Mouse (Mus musculus): ENCODE data around the gene Meox1. TPM values are rescaled to one million over a fixed set of nuclear protein-coding genes. Genes with fewer than 3 reads are reported as not detected.

Gene Meox1
- total RNA-seq (2021) = under 1 TPM; 0.53 to 0.78 TPM

DNA sequence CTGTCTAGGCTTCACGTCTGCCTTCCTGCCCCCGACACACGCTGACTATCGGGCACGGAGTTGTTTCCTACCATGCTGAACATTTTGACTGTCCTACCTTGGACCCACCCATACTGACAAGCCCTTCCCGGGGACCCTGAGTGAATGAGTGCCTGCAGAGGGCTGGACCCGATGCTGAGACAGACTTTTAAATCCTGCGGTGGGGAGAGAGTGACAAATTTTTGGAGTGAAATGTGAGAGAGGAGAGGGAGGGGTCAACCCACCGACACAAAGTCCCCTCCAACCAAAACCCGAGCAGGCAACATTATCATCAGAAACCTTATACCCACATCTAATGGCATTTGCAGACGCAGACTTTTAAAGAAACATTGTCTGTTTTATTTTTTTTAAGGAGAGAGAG is at the start of gene Meox1:
Gene Meox1 (minus strand): TSS at position 171 of the 400 bp plus-strand sequence.
- DNase-seq (ENCODE audit: low spot score in 2 of 2) = no peak
- intact Hi-C loops (cut with DNase I) = no loop called here

DNA sequence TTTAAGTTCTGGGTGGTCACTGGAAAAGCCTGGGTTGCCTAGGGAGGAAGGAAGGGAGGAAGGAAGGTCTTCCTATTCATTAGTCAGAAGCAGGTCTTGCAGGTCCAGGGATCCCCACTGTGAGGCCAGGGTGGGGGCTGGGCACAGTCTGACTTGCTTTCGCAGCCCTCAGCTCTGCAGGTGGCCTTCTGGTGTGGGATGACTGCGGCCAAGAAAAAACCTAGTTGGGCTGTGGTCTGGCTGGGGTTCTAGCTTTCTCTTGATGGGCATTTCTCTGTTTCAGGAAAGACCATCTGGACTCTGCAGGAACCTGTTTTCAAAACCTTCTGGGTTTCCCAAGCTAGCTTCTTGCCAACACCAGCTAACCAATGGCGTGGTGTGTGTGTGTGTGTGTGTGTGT is 48.9 kb upstream of the Meox1 start:
- intact Hi-C loops (cut with DNase I) = no loop called here
- DNase-seq (ENCODE audit: low spot score in 2 of 2) = no peak

DNA sequence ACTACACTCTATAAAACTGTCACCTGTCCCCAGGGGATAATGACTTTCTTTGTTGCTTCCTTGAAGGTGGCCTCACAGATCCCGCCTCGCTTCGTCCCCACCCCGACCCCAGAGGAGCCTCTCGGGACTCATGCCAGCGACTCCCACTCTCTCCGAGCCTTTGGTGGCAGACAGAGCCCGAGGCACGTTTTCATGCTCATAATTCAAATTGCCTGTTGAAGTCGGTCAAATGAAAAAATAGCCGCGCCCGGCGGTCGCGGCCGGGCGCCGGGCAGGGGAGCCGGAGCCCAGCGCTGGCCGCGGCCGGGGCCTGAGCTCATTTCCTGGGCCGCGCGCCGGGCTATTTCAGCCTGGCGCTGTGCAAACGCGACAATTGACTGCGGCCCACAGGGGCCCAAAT is 42.9 kb upstream of the Meox1 start:
- intact Hi-C loops (cut with DNase I) = no loop called here
- no peak for DNase-seq (ENCODE audit: low spot score in 2 of 2)

DNA sequence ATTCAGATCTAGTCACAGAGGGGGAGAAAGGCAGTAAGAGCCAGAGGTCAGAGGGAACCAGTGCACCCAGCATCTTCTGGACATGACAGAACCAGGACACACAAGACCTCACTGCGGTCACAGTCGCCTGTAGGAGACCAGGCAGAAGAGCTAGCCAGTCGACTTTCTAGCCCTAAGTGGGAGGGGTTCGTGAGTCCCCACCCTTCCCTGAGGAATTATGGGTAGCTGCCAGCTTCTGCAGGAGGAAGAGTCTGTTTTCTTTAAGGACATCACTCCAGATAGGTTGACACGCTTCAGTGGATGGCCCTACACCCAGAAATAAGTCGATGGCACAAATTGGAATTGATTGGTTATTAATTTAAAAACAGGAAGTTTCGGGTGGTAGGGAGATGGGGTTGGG is 42.2 kb upstream of the Meox1 start:
- DNase-seq (ENCODE audit: low spot score in 2 of 2) = no peak
- intact Hi-C loops (cut with DNase I) = no loop called here

DNA sequence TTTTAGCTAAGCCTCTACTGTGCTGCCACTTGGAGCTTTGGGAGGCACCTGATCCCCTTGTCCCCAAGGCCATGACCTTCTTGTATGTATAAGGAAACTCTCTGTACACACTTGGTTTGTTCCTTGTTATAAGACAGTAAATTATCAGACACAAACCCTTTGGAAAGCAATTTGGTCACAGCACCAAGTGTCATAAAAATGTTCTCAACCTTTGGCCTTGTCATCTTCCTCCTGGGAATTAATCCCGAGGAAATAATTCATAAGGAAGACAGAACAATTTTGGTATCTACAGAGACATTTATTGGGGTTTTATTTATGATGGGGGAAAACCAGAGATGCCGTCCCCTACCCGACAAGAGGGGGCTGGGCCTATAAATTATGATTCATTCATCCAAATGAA is 41.6 kb upstream of the Meox1 start:
- intact Hi-C loops (cut with DNase I) = no loop called here
- DNase-seq (ENCODE audit: low spot score in 2 of 2) = no peak

DNA sequence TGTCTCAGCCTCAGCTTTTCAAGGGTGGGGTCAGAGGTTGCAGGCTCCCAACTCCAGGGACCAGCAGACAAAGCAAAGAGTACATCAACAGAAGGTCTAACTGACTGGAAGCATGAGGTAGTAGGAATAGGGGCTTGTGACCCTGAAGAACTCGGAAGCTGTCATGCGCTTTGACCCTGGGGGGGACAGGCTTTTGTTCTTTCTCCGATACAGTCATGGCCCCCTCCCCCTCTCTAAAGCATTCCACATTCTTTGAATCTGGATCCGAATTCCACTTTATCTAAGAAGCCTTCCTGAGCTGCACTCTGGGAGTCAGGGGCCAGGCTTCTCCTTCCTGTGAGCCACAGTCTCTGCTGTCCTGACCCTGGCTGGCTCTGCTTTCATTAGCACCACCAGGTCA is 37.8 kb upstream of the Meox1 start:
- DNase-seq (ENCODE audit: low spot score in 2 of 2) = no peak
- intact Hi-C loops (cut with DNase I) = no loop called here

DNA sequence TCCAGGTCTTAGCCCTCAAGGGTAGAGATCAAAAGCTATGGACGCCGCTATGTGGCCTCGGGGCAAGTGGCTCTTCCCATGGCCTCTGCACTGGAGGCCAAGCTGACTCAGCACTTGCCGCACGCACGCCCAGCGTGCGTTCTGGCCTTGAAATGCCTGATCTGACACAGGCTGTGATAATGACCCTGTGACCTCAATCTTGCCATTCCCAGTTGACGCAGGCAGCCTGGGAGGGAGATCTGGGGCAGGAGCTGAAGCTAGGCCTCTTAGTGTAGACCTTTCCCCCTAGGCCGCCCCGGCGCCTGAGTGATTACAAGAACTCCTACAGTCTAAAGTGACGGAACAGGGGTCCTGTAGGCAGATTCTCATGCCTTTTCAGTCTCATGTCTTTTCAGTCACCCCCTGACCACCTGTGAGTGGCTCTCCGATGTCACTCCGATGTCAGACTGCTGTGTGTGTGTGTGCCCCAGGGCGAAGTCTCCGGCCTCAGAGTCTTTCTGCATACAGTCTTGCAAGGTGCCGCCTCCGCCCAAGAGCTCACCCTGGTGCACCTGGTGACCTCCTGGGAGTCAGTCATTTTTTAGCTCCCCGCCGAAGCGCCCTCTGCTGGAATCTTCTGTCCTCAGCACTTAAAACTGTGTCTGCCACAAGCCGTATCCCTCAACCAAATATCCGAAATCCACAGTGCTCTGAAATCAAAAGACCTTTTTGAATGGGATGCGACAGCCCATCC is 34.0 kb upstream of the Meox1 start:
- no peak for DNase-seq (ENCODE audit: low spot score in 2 of 2)
- intact Hi-C loops (cut with DNase I) = no loop called here

DNA sequence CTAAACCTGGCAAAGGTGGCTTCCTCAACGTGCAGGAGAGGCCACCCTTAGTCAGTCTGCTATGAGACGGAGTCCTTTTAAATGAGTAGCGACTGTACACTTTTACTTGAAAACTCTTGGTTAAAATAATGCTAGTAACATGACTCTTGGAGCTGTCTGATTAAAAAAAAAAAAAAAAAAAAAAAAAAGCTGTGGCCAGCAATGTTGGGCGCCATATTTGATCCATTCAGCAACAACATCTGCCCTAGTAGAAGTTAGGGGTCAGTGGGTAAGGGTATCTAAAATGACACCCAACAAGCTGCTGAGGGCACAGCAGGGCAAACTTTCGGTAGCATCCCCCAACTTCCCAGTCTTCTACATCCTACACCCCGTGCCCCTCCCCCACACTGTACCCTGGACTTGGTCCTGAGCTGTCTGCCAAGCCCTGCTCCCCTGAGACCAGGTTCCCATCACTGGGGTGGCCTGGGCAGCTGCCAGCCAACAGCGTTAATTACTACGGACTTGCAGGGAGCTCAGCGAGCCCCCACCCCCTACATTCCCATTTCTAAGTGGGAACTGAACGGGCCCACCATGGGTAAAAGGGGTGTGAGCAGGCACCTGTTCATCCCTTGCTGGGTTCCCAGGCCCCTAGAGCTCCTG is 32.9 kb upstream of the Meox1 start:
- intact Hi-C loops (cut with DNase I) = no loop called here
- no peak for DNase-seq (ENCODE audit: low spot score in 2 of 2)

DNA sequence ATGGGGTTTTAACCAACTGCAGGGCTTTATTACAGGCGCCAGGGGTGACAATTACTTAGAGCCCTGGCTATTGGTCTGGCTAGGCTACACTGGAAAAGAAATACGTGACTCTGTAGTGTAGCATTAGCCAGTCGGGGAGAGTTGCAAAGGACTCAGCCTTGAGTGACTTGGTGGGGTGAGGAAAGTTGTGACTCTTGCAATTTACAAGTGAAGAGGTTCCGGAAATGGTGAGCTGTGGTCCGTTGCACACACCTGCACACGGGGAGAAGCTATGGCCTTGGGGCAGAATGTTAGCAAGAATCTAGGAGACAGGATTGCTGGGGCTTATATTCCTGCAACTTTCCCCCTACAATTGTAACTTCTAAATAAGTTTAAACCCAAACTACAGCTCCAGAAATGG is 31.5 kb upstream of the Meox1 start:
- intact Hi-C loops (cut with DNase I) = no loop called here

DNA sequence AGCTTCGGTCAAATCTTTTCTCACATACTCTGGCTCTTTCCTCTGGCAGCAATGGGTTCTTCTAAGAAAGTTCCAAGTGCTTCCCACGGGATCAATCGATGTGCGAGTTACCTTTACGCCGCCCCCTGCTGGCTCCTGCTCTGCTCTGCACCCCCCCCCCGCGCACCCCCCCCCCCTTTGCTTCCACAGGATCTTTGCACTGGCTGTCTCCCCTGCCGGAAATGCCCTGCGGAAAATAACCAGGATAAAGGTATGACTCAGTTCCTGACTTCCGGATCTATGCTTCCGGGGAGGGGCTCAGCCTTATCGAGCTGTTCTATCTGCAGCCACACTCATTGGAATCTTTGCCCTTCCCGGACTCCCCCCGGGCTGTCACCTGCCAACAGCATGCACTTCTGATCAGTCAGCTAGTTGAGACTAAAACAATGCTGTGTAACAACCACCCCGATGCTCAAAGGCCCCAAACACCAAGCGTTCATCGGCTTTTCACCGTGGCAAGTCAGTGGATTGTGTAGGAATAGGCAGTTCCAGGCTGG is 30.3 kb upstream of the Meox1 start:
- DNase-seq (ENCODE audit: low spot score in 2 of 2) = no peak
- intact Hi-C loops (cut with DNase I) = loop anchor here (5.0 kb wide), 1 partner anchor 118 kb away; the partner anchor contains the start of gene Cd300lg

More for the DNA sequence above, 31.5 kb upstream of the Meox1 start:
- DNase-seq (ENCODE audit: low spot score in 2 of 2) = no peak

DNA sequence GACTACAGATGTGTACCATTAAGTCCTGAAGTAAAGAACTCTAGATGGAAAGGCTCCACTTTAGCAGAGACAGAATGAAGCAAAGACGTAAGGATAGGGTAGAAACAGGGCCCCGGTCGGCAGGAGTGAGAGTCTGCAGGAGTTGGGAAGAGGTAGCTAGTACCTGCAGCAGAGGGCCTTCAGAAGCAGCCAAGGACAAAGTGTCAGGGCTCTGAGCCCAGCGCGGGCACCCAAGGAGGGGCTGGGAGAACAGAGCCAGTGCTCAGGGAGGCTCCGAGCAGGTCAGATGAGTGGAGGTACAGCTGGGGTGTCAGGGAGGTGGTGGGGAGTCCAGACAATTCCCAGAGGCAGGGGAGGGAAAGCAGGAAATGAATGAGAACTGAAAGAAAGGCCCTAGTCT is 29.8 kb upstream of the Meox1 start:
- no peak for DNase-seq (ENCODE audit: low spot score in 2 of 2)
- intact Hi-C loops (cut with DNase I) = loop anchor here (5.0 kb wide), 1 partner anchor 118 kb away; the partner anchor contains the start of gene Cd300lg

DNA sequence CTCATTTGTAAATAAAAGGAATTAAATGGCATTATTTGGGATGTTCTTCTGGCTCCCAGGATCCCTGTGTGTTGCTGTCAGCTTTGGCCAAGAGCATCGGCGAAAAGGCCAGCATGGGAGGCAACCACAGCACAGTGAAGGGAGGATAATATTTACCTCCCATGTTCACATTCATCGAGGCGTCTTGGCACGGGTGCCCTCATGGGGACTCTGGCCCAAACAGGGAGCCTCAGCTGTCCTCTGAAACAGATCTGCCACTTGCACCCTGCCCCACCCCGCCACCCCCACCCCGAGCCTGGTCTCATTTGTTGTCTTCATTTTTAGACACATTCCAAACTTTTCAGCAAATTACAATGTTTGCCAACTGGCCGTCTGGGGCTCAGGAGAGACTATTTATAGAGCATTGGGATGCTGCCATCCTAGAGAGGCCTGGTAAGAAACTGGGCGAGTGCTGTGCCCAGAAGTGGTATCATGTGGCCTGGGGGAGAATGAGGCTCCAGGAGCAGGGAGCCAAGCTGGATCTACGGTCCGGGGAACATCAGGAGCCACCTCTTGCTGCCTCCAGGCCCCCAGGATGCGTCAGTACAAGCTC is 27.3 kb upstream of the Meox1 start:
- peak in 1 of 2 experiments; percentile 33 for DNase-seq (ENCODE audit: low spot score in 2 of 2)
- intact Hi-C loops (cut with DNase I) = loop anchor here (5.0 kb wide), 1 partner anchor 121 kb away; the partner anchor contains the start of gene Cd300lg

DNA sequence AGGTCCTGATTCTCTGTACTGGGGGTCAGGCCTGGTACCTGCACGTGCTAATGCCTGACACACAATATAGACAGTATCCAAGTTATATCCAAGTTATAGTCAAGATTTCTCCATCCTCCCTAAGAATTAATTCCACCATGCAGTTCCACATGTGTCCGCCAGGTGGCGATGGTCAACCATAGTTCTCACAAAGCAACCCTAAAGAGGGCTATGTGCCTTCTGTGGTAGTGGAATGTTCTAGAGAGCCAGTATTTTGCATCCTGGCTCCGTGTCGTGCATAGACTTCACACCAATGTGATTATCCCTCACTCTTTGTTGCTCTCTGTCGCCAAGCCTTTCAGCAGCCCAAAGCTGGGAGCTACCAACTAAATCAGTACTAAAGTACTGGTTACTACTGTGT is 25.5 kb upstream of the Meox1 start:
- intact Hi-C loops (cut with DNase I) = loop anchor here (1.0 to 5.0 kb wide), 3 partner anchors 50 to 213 kb away; partner anchors contain the start of gene Cd300lg
- peak; percentile 81 to 88 for DNase-seq (ENCODE audit: low spot score in 2 of 2)

DNA sequence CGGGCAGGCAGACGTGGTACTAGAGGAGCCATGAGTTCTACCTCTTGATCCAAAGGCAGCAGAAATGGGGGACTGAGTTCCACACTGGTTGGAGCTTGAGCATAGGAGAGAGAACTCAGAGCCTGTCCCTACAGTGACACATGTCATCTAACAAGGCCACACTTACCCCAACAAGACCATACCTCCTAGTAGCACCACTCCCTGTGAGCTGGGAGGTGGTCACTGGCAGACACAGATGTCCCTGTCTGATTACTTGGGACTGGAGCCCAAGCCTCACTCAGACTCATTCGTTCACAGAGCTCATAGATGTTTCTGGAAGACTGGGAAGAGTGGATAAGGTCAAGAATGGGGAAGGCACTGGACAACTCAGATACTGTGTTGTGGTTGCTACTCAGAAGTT is 24.4 kb upstream of the Meox1 start:
- DNase-seq (ENCODE audit: low spot score in 2 of 2) = no peak
- intact Hi-C loops (cut with DNase I) = loop anchor here (1.0 to 5.0 kb wide), 2 partner anchors 51 to 214 kb away; no protein-coding TSS in a partner anchor

DNA sequence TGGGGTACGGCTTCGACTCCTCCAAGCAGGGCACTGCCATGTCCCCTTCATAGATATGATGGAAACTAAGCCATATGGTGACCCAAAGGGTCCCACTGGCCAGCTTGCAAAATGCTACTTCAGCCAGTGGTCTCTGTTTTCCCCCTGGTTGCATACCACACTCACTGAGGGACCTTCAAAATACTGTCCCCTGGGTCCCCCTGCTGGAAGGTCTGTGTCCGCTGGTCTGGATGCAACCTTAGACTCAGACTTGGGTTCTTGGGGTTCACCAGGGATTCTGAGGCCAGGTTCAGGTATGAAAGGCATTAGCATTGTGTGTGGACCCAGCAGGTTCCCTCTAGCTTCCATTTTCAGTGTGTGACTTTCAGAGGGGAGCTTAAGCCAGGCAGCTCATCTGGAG is 22.6 kb upstream of the Meox1 start:
- no peak for DNase-seq (ENCODE audit: low spot score in 2 of 2)
- intact Hi-C loops (cut with DNase I) = loop anchor here (5.0 kb wide), 1 partner anchor 216 kb away; no protein-coding TSS in a partner anchor

DNA sequence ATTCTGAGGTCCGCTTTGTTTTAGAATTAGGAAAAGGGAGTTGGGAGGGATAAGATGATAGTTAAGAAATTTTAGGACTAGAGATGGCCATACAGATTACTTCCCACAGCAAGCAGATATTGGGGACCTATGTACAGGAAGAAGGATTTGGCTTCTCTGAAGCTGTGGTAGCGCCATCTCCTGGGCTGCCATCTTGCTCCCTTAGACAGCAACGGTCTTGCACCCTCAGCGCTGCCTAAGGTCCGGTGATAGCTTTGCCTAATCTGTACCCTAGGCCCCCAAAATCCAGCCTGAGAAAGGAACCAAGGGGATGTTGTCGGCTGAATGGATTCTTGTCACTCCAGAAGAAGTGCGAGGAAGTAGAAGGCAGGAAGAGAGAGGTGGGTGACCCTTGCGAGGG is 19.4 kb upstream of the Meox1 start:
- intact Hi-C loops (cut with DNase I) = no loop called here
- no peak for DNase-seq (ENCODE audit: low spot score in 2 of 2)

DNA sequence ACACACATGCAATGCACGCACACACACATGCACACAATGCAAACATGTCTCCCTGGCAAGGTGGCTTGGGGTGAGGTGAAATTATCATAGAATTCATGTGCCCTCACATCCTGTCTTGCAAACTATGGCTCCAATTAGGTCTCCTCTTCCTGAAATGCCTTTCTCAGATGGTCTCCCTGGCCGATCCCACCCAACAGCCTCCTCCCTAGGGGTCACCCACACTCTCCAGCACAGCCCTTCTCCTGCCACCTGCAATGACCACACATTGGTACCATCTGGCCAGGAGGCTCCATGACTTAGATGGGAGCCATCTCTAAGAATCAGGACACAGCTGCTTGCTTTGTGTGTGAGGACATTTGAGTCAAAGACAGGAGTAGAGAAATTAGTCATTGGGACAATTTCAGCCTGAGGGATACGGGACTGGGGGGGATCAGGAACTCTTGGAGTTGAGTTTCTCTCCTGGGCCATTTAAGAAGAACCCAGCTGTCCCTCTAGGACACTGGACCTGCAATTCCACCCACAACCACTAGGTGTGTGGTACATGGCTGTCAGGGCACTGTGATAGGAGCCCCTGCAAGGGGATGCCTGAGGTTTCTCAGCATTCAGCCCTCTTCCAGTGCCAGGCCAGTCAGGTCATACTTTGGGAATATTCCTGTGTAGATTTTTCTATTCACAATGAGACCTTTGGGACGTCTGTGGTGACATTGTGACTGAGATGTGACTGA is 17.8 kb upstream of the Meox1 start:
- intact Hi-C loops (cut with DNase I) = no loop called here
- no peak for DNase-seq (ENCODE audit: low spot score in 2 of 2)

DNA sequence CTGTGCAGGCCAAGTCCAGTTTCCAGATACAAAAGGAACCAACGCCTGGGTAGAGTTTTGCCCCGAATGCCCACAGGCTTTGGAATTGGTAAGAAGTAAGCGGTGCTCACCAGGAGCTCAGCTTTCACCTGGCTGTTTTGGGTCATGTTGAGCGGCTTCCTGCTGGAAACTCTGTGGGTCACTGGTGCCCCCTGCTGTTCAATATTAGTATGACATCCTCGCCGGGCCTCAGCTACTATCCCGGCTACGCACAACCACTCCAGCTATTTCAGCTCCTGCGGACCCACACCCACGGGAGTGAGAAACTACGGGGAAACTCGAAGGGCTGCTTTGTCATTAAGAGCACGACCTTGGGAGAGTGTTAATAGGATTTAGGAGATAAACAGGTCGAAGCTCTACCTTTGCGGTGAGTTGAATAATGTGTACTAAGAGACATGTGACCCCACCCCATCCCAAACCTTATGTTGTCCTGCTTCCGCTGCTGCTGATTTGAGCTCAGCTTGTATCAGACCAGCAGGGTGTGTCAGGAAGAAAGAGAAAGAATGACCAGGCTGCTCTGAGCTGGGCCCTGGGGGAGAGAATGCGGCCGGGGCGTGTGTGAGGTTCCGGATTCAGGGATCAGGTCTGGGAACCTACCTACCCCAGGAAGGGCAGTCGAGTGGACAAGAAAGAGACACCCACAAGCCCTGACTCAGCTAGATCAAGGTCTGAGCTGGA is 16.2 kb upstream of the Meox1 start:
- DNase-seq (ENCODE audit: low spot score in 2 of 2) = peak; percentile 79 to 82
- intact Hi-C loops (cut with DNase I) = loop anchor here (1.0 kb wide), 2 partner anchors 97 to 147 kb away; no protein-coding TSS in a partner anchor

DNA sequence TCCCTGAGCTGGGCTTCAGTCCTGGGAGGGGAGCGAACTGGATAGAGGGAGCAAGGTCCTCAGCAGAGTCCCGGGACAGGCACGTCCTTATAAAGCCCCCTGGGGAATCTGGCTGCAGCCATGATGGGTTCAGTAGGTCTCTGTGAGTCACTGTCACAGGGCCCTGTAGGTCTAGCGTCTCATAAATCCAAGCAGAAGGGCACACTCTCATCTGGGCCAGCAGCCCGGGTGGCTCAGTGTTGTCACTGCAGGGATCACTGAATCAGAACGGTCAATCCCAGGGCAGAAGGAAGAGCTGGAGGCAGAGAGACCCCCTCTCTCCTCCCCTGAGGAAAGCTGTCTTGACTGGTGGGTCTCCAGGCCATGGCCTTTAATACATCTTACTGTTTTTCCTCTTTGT is 14.6 kb upstream of the Meox1 start:
- no peak for DNase-seq (ENCODE audit: low spot score in 2 of 2)
- intact Hi-C loops (cut with DNase I) = no loop called here

All from left cerebral cortex, postnatal 25 days (tissue).